Mouse (Mus musculus): ENCODE results near the gene Acot4. TPM values are rescaled to one million over a fixed set of nuclear protein-coding genes. Genes with fewer than 3 reads are reported as not detected.
A peak's percentile ranks its signal among the peaks of the same experiment; 100 is the strongest.
"Not testable (repeated sequence)": the region's sequence is repeated elsewhere in the genome, so short reads cannot be mapped to it uniquely, and the experiment has no call there.

Acot4 gene
- polyA plus RNA-seq, 2 experiments, result 0.11 to 0.23 TPM

DNA sequence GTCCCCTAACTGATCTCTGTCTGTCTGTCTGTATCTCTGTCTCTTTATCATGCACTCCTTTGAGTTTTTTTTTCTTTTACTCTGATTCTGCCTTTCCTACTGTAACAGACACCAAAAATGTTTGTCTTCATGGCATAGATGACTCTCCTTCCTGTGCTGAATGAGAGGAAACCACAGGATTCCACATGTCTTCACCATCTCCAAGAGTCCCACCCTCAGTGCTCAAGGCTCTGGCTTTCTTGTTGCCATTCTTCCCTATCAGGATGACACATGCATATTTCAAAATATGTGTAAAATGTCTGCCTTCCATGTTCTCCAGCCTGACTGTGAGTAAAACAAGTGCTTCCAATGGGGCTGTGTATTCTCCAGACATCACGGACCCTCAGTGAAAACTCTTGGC is 8.7 kb downstream of the Acot4 start:
- DNase-seq (ENCODE audit: low spot score) (no peak), ATAC-seq (ENCODE audit: low FRiP score, low read depth) (no peak)
- Histone ChIP-seq H3K4me3 (replicated peaks; ENCODE audit: low read length) (no peak overlapping the region), H3K27ac (replicated peaks; ENCODE audit: low read depth, low read length) (no peak overlapping the region), H3K27me3 (ENCODE audit: control insufficient read depth, insufficient read depth, low read length) (no peaks in the 10 kb centered on the region), H3K9me3 (ENCODE audit: control insufficient read depth, low read length) (0 out of 2 replicates have a peak, but pooled peaks cover 5% of the 10 kb centered on the region), H3K4me1 (ENCODE audit: control insufficient read depth, insufficient read depth, low read length) (no peaks in the 10 kb centered on the region), H3K36me3 (ENCODE audit: control insufficient read depth, insufficient read depth, low read length) (no peaks in the 10 kb centered on the region), H3K4me2 (replicated peaks; ENCODE audit: low read depth, low read length, severe bottlenecking) (no peak overlapping the region), H3K9ac (ENCODE audit: low read depth, low read length, severe bottlenecking) (no peak overlapping the region)
- 96% methylated on average over 1 of the region's 1 CpGs for WGBS
- no peak for TF ChIP-seq POLR2A (IDR thresholded peaks at IDR 0.05; ENCODE audit: borderline replicate concordance, extremely low read depth, insufficient read depth, insufficient read length)

GRCm38 (mm10) chr12:84050744-84051143 is 12.6 kb downstream of the Acot4 start:
- not testable (repeated sequence) for DNase-seq (ENCODE audit: low spot score); H3K4me3 ChIP-seq (replicated peaks; ENCODE audit: low read length); H3K9ac ChIP-seq (ENCODE audit: low read depth, low read length, severe bottlenecking); H3K4me1 ChIP-seq (ENCODE audit: control insufficient read depth, insufficient read depth, low read length); H3K36me3 ChIP-seq (ENCODE audit: control insufficient read depth, insufficient read depth, low read length); ATAC-seq (ENCODE audit: low FRiP score, low read depth); H3K27me3 ChIP-seq (ENCODE audit: control insufficient read depth, insufficient read depth, low read length); H3K4me2 ChIP-seq (replicated peaks; ENCODE audit: low read depth, low read length, severe bottlenecking); H3K9me3 ChIP-seq (ENCODE audit: control insufficient read depth, low read length); H3K27ac ChIP-seq (replicated peaks; ENCODE audit: low read depth, low read length)
- WGBS, result 80% methylated on average over 5 of the region's 5 CpGs

DNA sequence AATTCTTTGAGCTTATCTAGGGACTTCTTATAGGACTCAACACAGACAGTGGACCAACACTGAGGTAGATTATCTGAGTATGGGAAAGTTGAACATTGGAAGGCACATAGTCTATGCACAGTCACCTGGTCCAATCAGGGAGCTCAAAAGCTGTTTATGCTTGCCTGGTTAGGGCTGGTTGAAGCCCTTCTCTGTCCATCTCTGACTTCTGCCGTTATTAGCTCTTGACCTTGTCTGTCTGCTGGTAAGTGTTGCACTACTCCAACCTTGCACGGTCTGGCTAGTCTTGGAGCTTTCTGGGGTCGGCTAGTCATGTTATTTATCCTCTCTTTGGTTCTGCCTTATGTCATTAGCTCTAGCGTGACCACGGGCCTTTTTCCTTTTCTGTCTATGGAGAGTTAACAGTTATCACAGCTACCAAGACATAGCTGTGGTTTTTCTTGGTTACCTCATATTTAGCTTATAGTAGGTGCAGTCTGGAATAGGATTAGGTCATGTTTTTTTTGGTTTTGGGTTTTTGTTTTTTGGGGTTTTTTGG is 13.8 kb downstream of the Acot4 start, which contains the start of gene Acot3:
TSS of gene Acot3 (plus strand) at position 208 of the 538 bp plus-strand sequence.
- DNase-seq (ENCODE audit: low spot score) (no peak), ATAC-seq (ENCODE audit: low FRiP score, low read depth) (no peak)
- no peaks in the 10 kb centered on the region for H3K36me3 ChIP-seq (ENCODE audit: control insufficient read depth, insufficient read depth, low read length)
- no peak within 1 kb of the TSS for H3K4me2 ChIP-seq (replicated peaks; ENCODE audit: low read depth, low read length, severe bottlenecking)
- no peak for TF ChIP-seq POLR2A (IDR thresholded peaks at IDR 0.05; ENCODE audit: borderline replicate concordance, extremely low read depth, insufficient read depth, insufficient read length)
- WGBS, result 75% methylated on average over 5 of the region's 5 CpGs
- H3K27me3 ChIP-seq (ENCODE audit: control insufficient read depth, insufficient read depth, low read length), result no peaks in the 10 kb centered on the region
- H3K9me3 ChIP-seq (ENCODE audit: control insufficient read depth, low read length), result 0 out of 2 replicates have a peak, but pooled peaks cover 5% of the 10 kb centered on the region
- H3K27ac ChIP-seq (replicated peaks; ENCODE audit: low read depth, low read length), result no peak within 1 kb of the TSS
- H3K4me1 ChIP-seq (ENCODE audit: control insufficient read depth, insufficient read depth, low read length), result peaks cover 5% of the 10 kb centered on the region; the same call in 1 of the 2 replicates
- no peak within 1 kb of the TSS for H3K9ac ChIP-seq (ENCODE audit: low read depth, low read length, severe bottlenecking)
- no peak within 1 kb of the TSS for H3K4me3 ChIP-seq (replicated peaks; ENCODE audit: low read length)

DNA sequence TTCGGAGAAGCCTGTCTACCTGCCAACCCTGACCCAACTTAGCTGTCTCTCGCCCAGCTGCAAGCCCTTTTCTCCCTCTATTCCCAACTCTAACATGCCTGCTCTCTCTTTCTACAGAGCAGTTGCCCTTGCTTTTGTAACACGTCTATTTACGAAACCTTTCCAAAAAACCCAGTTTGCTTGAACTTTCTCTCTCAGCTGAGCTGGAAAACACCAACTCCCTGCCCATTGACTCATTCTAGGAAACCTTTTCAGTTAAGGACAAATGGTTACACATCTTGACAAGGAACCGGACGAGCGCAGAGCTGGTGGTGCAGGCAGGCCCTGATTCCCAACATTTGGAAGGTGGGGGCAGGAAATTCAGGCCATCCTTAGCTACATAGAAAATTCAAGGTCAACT is 14.4 kb downstream of the Acot4 start:
- peaks cover 5% of the 10 kb centered on the region; the same call in 1 of the 2 replicates for H3K4me1 ChIP-seq (ENCODE audit: control insufficient read depth, insufficient read depth, low read length)
- no peaks in the 10 kb centered on the region for H3K36me3 ChIP-seq (ENCODE audit: control insufficient read depth, insufficient read depth, low read length)
- H3K27me3 ChIP-seq (ENCODE audit: control insufficient read depth, insufficient read depth, low read length), result no peaks in the 10 kb centered on the region
- H3K27ac ChIP-seq (replicated peaks; ENCODE audit: low read depth, low read length), result no peak overlapping the region
- H3K4me3 ChIP-seq (replicated peaks; ENCODE audit: low read length), result no peak overlapping the region
- WGBS, result 92% methylated on average over 7 of the region's 7 CpGs
- DNase-seq (ENCODE audit: low spot score) (no peak), ATAC-seq (ENCODE audit: low FRiP score, low read depth) (no peak)
- H3K9me3 ChIP-seq (ENCODE audit: control insufficient read depth, low read length), result 0 out of 2 replicates have a peak, but pooled peaks cover 5% of the 10 kb centered on the region
- no peak overlapping the region for H3K4me2 ChIP-seq (replicated peaks; ENCODE audit: low read depth, low read length, severe bottlenecking)
- no peak overlapping the region for H3K9ac ChIP-seq (ENCODE audit: low read depth, low read length, severe bottlenecking)
- TF ChIP-seq POLR2A (IDR thresholded peaks at IDR 0.05; ENCODE audit: borderline replicate concordance, extremely low read depth, insufficient read depth, insufficient read length), result no peak

GRCm38 (mm10) chr12:84053173-84053572 is 15.0 kb downstream of the Acot4 start:
- no peak for DNase-seq (ENCODE audit: low spot score)
- no peaks in the 10 kb centered on the region for H3K36me3 ChIP-seq (ENCODE audit: control insufficient read depth, insufficient read depth, low read length)
- H3K4me2 ChIP-seq (replicated peaks; ENCODE audit: low read depth, low read length, severe bottlenecking), result peak overlapping the region; percentile 82
- H3K27me3 ChIP-seq (ENCODE audit: control insufficient read depth, insufficient read depth, low read length), result no peaks in the 10 kb centered on the region
- H3K4me3 ChIP-seq (replicated peaks; ENCODE audit: low read length), result peak overlapping the region; percentile 45
- H3K9ac ChIP-seq (ENCODE audit: low read depth, low read length, severe bottlenecking), result peak overlapping the region; percentile 50; the same call in 1 of the 2 replicates
- peaks cover 5% of the 10 kb centered on the region; the same call in 1 of the 2 replicates for H3K4me1 ChIP-seq (ENCODE audit: control insufficient read depth, insufficient read depth, low read length)
- H3K27ac ChIP-seq (replicated peaks; ENCODE audit: low read depth, low read length), result no peak overlapping the region
- no peak for TF ChIP-seq POLR2A (IDR thresholded peaks at IDR 0.05; ENCODE audit: borderline replicate concordance, extremely low read depth, insufficient read depth, insufficient read length)
- H3K9me3 ChIP-seq (ENCODE audit: control insufficient read depth, low read length), result 0 out of 2 replicates have a peak, but pooled peaks cover 2% of the 10 kb centered on the region
- WGBS, result 16% methylated on average over 16 of the region's 16 CpGs
- no peak for ATAC-seq (ENCODE audit: low FRiP score, low read depth)

Data from limb, embryonic 14.5 days (tissue).